Mouse (Mus musculus): ENCODE data around the gene Nrm.

GRCm38 (mm10) chr17:35813653-35814052 lies 47.5 kb upstream of the Nrm start:
- TF ChIP-seq POLR2A (IDR thresholded peaks at IDR 0.05; ENCODE audit: control insufficient read depth, low read depth, low read length) (no peak), CTCF (IDR thresholded peaks at IDR 0.05; ENCODE audit: control insufficient read depth, insufficient read depth, insufficient replicate concordance, low read depth, low read length) (no peak)

All from testis, adult 2 months (tissue).